ENCODE assay signal across 15 mouse cellular contexts in genomic region chr19:24268531-24268930, GRCm38 (mm10). TPM values are rescaled to one million over a fixed set of nuclear protein-coding genes. Genes with fewer than 3 reads are reported as not detected.
A peak's percentile ranks its signal among the peaks of the same experiment; 100 is the strongest.
DNase-seq lines count a peak whose midpoint lies in the region; ATAC-seq and TF ChIP-seq lines count a peak whose summit lies in the region.
"Had no signal": no experiment of that assay in that cellular context is flagged by ENCODE, and none has a peak within 500 bp of the region (broad histone marks: within the 10 kb centered on the region; RNA-seq: fewer than 3 reads in every experiment).

No protein-coding gene starts in this region.

- no peak for DNase-seq in hindbrain, embryonic 10.5 days (ENCODE audit: low spot score)
- DNase-seq in hindbrain, embryonic 11.5 days (ENCODE audit: low spot score), result no peak
- no peak for DNase-seq in forebrain, embryonic 10.5 days (ENCODE audit: extremely low spot score, low spot score)
- DNase-seq in midbrain, embryonic 11.5 days (ENCODE audit: low spot score, missing footprints), result peak; percentile 90
- DNase-seq in limb, embryonic 10.5 days (ENCODE audit: low spot score), result no peak
- DNase-seq in lung, postnatal 0 days (ENCODE audit: low spot score), result no peak
- DNase-seq in gastrocnemius, postnatal 25 days, result no peak
- DNase-seq: cerebellum, adult 8-10 months; gastrocnemius, adult 2 months; lung, embryonic 14.5 days; right cerebral cortex, adult 18-20 months; thymus, postnatal 25 days had no signal

- no peak for TF ChIP-seq EP300 in lung, postnatal 0 days (IDR thresholded peaks at IDR 0.05)

- 58% methylated on average over 4 of the region's 4 CpGs for WGBS in hindbrain, embryonic 10.5 days
- WGBS in hindbrain, embryonic 11.5 days, result 48% methylated on average over 4 of the region's 4 CpGs
- 44% methylated on average over 4 of the region's 4 CpGs for WGBS in forebrain, embryonic 10.5 days
- WGBS in midbrain, embryonic 11.5 days, result 28% methylated on average over 4 of the region's 4 CpGs
- WGBS in limb, embryonic 10.5 days, result 84% methylated on average over 4 of the region's 4 CpGs
- WGBS in lung, postnatal 0 days, result 60% methylated on average over 4 of the region's 4 CpGs

- H3K4me3 ChIP-seq in hindbrain, embryonic 10.5 days, result no peak overlapping the region
- H3K4me3 ChIP-seq in hindbrain, embryonic 11.5 days (ENCODE audit: low read depth, low read length), result no peak overlapping the region
- peak overlapping the region; percentile 5; the same call in 1 of the 2 replicates for H3K4me3 ChIP-seq in E14TG2a.4 (replicated peaks; ENCODE audit: low read length)
- 0 out of 2 replicates have a peak overlapping the region, but pooled peaks have one; percentile 8 for H3K4me3 ChIP-seq in forebrain, embryonic 10.5 days
- H3K4me3 ChIP-seq in midbrain, embryonic 11.5 days (ENCODE audit: low read depth, low read length), result no peak overlapping the region
- H3K4me3 ChIP-seq in limb, embryonic 10.5 days, result no peak overlapping the region
- no peak overlapping the region for H3K4me3 ChIP-seq in lung, postnatal 0 days (ENCODE audit: low read depth, low read length)
- H3K4me3 ChIP-seq: erythroblast, embryonic 14.5 days; gastrocnemius, adult 2 months had no signal

- H3K4me1 ChIP-seq in hindbrain, embryonic 10.5 days (replicated peaks), result peaks cover 35% of the 10 kb centered on the region
- peaks cover 4% of the 10 kb centered on the region; the same call in 1 of the 2 replicates for H3K4me1 ChIP-seq in hindbrain, embryonic 11.5 days (replicated peaks; ENCODE audit: control insufficient read depth, insufficient read depth, low read length)
- H3K4me1 ChIP-seq in E14TG2a.4 (replicated peaks; ENCODE audit: low read depth, low read length), result peaks cover 45% of the 10 kb centered on the region
- H3K4me1 ChIP-seq in forebrain, embryonic 10.5 days, result peaks cover 56% of the 10 kb centered on the region
- peaks cover 33% of the 10 kb centered on the region for H3K4me1 ChIP-seq in midbrain, embryonic 11.5 days (ENCODE audit: control insufficient read depth, insufficient read depth, low read length)
- H3K4me1 ChIP-seq in limb, embryonic 10.5 days, result peaks cover 12% of the 10 kb centered on the region
- H3K4me1 ChIP-seq in lung, postnatal 0 days (ENCODE audit: insufficient read depth, low read depth, low read length), result no peaks in the 10 kb centered on the region

- no peaks in the 10 kb centered on the region for H3K27me3 ChIP-seq in hindbrain, embryonic 10.5 days (ENCODE audit: insufficient read depth, poor library complexity, severe bottlenecking)
- H3K27me3 ChIP-seq in hindbrain, embryonic 11.5 days (ENCODE audit: control insufficient read depth, insufficient read depth, low read length), result no peaks in the 10 kb centered on the region
- H3K27me3 ChIP-seq in E14TG2a.4 (ENCODE audit: insufficient read depth, low read length), result no peaks in the 10 kb centered on the region
- H3K27me3 ChIP-seq in forebrain, embryonic 10.5 days (ENCODE audit: poor library complexity, severe bottlenecking), result no peaks in the 10 kb centered on the region
- no peaks in the 10 kb centered on the region for H3K27me3 ChIP-seq in midbrain, embryonic 11.5 days (ENCODE audit: control insufficient read depth, insufficient read depth, low read length)
- no peaks in the 10 kb centered on the region for H3K27me3 ChIP-seq in limb, embryonic 10.5 days (ENCODE audit: low read depth, poor library complexity, severe bottlenecking)
- no peaks in the 10 kb centered on the region for H3K27me3 ChIP-seq in lung, postnatal 0 days (replicated peaks; ENCODE audit: insufficient read depth, low read length)

- H3K9ac ChIP-seq in hindbrain, embryonic 11.5 days (ENCODE audit: low read depth, low read length), result no peak overlapping the region
- H3K9ac ChIP-seq in midbrain, embryonic 11.5 days (ENCODE audit: low read length), result peak overlapping the region; percentile 16; the same call in 1 of the 2 replicates
- no peak overlapping the region for H3K9ac ChIP-seq in lung, postnatal 0 days (replicated peaks; ENCODE audit: low read depth)
- H3K9ac ChIP-seq: lung, embryonic 14.5 days had no signal

- ATAC-seq in hindbrain, embryonic 11.5 days (ENCODE audit: low FRiP score), result no peak
- 0 out of 2 replicates have a peak, but pooled peaks have one; percentile 33 for ATAC-seq in midbrain, embryonic 11.5 days (ENCODE audit: low FRiP score)
- ATAC-seq in lung, postnatal 0 days, result no peak

- no peak overlapping the region for H3K4me2 ChIP-seq in hindbrain, embryonic 11.5 days (replicated peaks; ENCODE audit: low read depth, low read length)
- H3K4me2 ChIP-seq in midbrain, embryonic 11.5 days, result no peak overlapping the region; the same call in 1 of the 2 replicates
- no peak overlapping the region for H3K4me2 ChIP-seq in lung, postnatal 0 days (replicated peaks; ENCODE audit: low read depth, low read length)
- H3K4me2 ChIP-seq: lung, embryonic 14.5 days had no signal

- H3K27ac ChIP-seq in hindbrain, embryonic 10.5 days, result peak overlapping the region; percentile 31
- no peak overlapping the region; the same call in 1 of the 2 replicates for H3K27ac ChIP-seq in hindbrain, embryonic 11.5 days (ENCODE audit: low read depth, low read length)
- H3K27ac ChIP-seq in forebrain, embryonic 10.5 days, result peak overlapping the region; percentile 85
- peak overlapping the region; percentile 65 for H3K27ac ChIP-seq in midbrain, embryonic 11.5 days (ENCODE audit: low read depth, low read length)
- H3K27ac ChIP-seq in limb, embryonic 10.5 days, result no peak overlapping the region
- no peak overlapping the region for H3K27ac ChIP-seq in lung, postnatal 0 days (ENCODE audit: low read length)
- H3K27ac ChIP-seq: gastrocnemius, adult 2 months; stomach, postnatal 0 days had no signal

- H3K9me3 ChIP-seq in hindbrain, embryonic 10.5 days, result no peaks in the 10 kb centered on the region
- no peaks in the 10 kb centered on the region for H3K9me3 ChIP-seq in hindbrain, embryonic 11.5 days (ENCODE audit: control insufficient read depth, low read length)
- H3K9me3 ChIP-seq in E14TG2a.4 (ENCODE audit: low read length), result no peaks in the 10 kb centered on the region
- H3K9me3 ChIP-seq in forebrain, embryonic 10.5 days, result no peaks in the 10 kb centered on the region
- H3K9me3 ChIP-seq in midbrain, embryonic 11.5 days (ENCODE audit: control insufficient read depth, low read length), result no peaks in the 10 kb centered on the region
- H3K9me3 ChIP-seq in limb, embryonic 10.5 days (replicated peaks), result no peaks in the 10 kb centered on the region
- H3K9me3 ChIP-seq in lung, postnatal 0 days (ENCODE audit: low read length), result no peaks in the 10 kb centered on the region

- TF ChIP-seq CTCF in E14TG2a.4 (conservative IDR thresholded peaks at IDR 0.05; ENCODE audit: low read length), result no peak
- no peak for TF ChIP-seq CTCF in lung, postnatal 0 days (IDR thresholded peaks at IDR 0.05)

- peaks cover 33% of the 10 kb centered on the region for H3K36me3 ChIP-seq in hindbrain, embryonic 10.5 days
- H3K36me3 ChIP-seq in hindbrain, embryonic 11.5 days (ENCODE audit: control insufficient read depth, insufficient read depth, low read length), result no peaks in the 10 kb centered on the region
- H3K36me3 ChIP-seq in E14TG2a.4 (ENCODE audit: insufficient read depth, low read length), result peaks cover 29% of the 10 kb centered on the region
- H3K36me3 ChIP-seq in forebrain, embryonic 10.5 days (replicated peaks), result peaks cover 54% of the 10 kb centered on the region
- H3K36me3 ChIP-seq in midbrain, embryonic 11.5 days (ENCODE audit: control insufficient read depth, insufficient read depth, low read length), result no peaks in the 10 kb centered on the region
- H3K36me3 ChIP-seq in limb, embryonic 10.5 days, result peaks cover 52% of the 10 kb centered on the region
- no peaks in the 10 kb centered on the region for H3K36me3 ChIP-seq in lung, postnatal 0 days (ENCODE audit: insufficient read depth, low read length)

RNA-seq across cellular contexts. Expression of gene Fxn, which starts 11.9 kb away (rescaled TPM):
- 56.7 and 58.1 TPM in 2 replicates for polyA plus RNA-seq in hindbrain, embryonic 10.5 days (2016; fragmentation: Nextera tagmentation; extraction: Ambion mirVana)
- 49.0 and 49.3 TPM in 2 replicates for polyA plus RNA-seq in hindbrain, embryonic 11.5 days (2014; fragmentation: Nextera tagmentation; extraction: Ambion mirVana)
- polyA plus RNA-seq in forebrain, embryonic 10.5 days (2016; fragmentation: Nextera tagmentation; extraction: Ambion mirVana), result 64.0 and 65.9 TPM in 2 replicates
- 46.8 and 47.6 TPM in 2 replicates for polyA plus RNA-seq in midbrain, embryonic 11.5 days (2014; fragmentation: Nextera tagmentation; extraction: Ambion mirVana)
- 62.7 and 67.1 TPM in 2 replicates for polyA plus RNA-seq in limb, embryonic 10.5 days (2016; fragmentation: Nextera tagmentation; extraction: Ambion mirVana)
- 19.7 and 22.1 TPM in 2 replicates for polyA plus RNA-seq in lung, postnatal 0 days (2015; fragmentation: Nextera tagmentation; extraction: Ambion mirVana)
- 10 to 100 TPM; 19.6 to 20.2 TPM for total RNA-seq in gastrocnemius, postnatal 25 days (2021)

RNA-seq across cellular contexts. Expression of gene Tjp2, which starts 43.7 kb away (rescaled TPM):
- polyA plus RNA-seq in hindbrain, embryonic 10.5 days (2016; fragmentation: Nextera tagmentation; extraction: Ambion mirVana), result 26.7 and 30.0 TPM in 2 replicates
- 18.1 and 19.1 TPM in 2 replicates for polyA plus RNA-seq in hindbrain, embryonic 11.5 days (2014; fragmentation: Nextera tagmentation; extraction: Ambion mirVana)
- 36.9 and 37.6 TPM in 2 replicates for polyA plus RNA-seq in forebrain, embryonic 10.5 days (2016; fragmentation: Nextera tagmentation; extraction: Ambion mirVana)
- 22.3 and 23.0 TPM in 2 replicates for polyA plus RNA-seq in midbrain, embryonic 11.5 days (2014; fragmentation: Nextera tagmentation; extraction: Ambion mirVana)
- polyA plus RNA-seq in limb, embryonic 10.5 days (2016; fragmentation: Nextera tagmentation; extraction: Ambion mirVana), result 35.2 and 36.4 TPM in 2 replicates
- 37.8 and 48.3 TPM in 2 replicates for polyA plus RNA-seq in lung, postnatal 0 days (2015; fragmentation: Nextera tagmentation; extraction: Ambion mirVana)
- total RNA-seq in gastrocnemius, postnatal 25 days (2021), result 1 to 10 TPM; 4.4 to 4.8 TPM

Comparison
In these comparisons a context has a peak if more than half of its experiments do, and no peak if none do; other contexts are left out.
1. H3K27ac ChIP-seq: peak in hindbrain, embryonic 10.5 days (single experiment), forebrain, embryonic 10.5 days (single experiment) and midbrain, embryonic 11.5 days (single experiment); none in hindbrain, embryonic 11.5 days (single experiment), limb, embryonic 10.5 days (single experiment) and lung, postnatal 0 days (single experiment).
2. H3K4me3 ChIP-seq: peak in E14TG2a.4 (single experiment) and forebrain, embryonic 10.5 days (single experiment); none in hindbrain, embryonic 10.5 days (single experiment), hindbrain, embryonic 11.5 days (single experiment), midbrain, embryonic 11.5 days (single experiment), limb, embryonic 10.5 days (single experiment) and lung, postnatal 0 days (single experiment).